Mouse (Mus musculus) erythroblast, embryonic 14.5 days (primary cell): ENCODE measurements around the gene Atp2b2. TPM values are rescaled to one million over a fixed set of nuclear protein-coding genes. Genes with fewer than 3 reads are reported as not detected.

Source experiments
- H3K27me3 ChIP-seq: 2 replicates; pipeline ENCODE4 v1.6.1; 2012; ENCODE audit warnings: inconsistent platforms; ENCODE audit not compliant: control insufficient read depth
- H3K36me3 ChIP-seq: 2 replicates; pipeline ENCODE4 v1.6.1; 2012; ENCODE audit warnings: mild to moderate bottlenecking, inconsistent platforms; ENCODE audit not compliant: control insufficient read depth
- H3K4me1 ChIP-seq: 2 replicates; pipeline ENCODE4 v1.6.1; 2012; ENCODE audit warnings: inconsistent platforms; ENCODE audit not compliant: control insufficient read depth
- H3K4me3 ChIP-seq: replicated peaks from 2 replicates; pipeline ENCODE3; 2012; ENCODE audit warnings: moderate library complexity, mild to moderate bottlenecking, inconsistent platforms
- H3K9me3 ChIP-seq: 2 replicates; pipeline ENCODE4 v1.6.1; 2012; ENCODE audit warnings: low read length, inconsistent platforms, mixed read lengths; ENCODE audit not compliant: control insufficient read depth
- GATA1 ChIP-seq: IDR thresholded peaks from 2 replicates; pipeline ENCODE4 v1.6.1; 2012; ENCODE audit warnings: low read length, inconsistent platforms, mixed read lengths
- TAL1 ChIP-seq: IDR thresholded peaks from 3 replicates; pipeline ENCODE4 v1.6.1; 2012; ENCODE audit warnings: low read length, inconsistent platforms, mixed read lengths
- polyA plus RNA-seq: library from polyadenylated mRNA; stranded (reverse); fragments of >175 nt; gene quantifications from 2 replicates; pipeline ENCODE4 v1.2.3, GENCODE M21; 2012

Atp2b2 gene
- polyA plus RNA-seq = not detected in 2 replicates

DNA sequence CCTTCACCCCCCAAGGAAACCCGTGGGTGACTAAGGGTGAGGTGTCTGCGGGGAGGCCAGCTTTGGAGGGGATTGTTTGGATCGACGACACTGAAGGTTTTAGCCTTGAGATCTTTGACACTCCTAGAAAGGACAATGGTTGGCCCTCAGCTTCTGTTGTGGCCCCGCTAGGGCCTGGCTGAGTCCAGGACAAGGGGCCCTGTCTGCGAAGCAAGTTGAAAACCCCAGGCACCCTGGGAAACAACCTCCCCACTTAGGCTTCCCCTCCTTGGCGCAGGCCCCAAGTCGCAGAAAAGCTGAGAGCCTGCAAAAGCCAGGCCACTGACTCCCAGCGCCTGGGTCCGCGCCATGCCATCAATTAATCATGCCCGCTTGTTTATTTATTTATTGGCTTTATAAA lies at the start of gene Atp2b2:
Gene Atp2b2 (minus strand): TSS at position 282 of the 400 bp plus-strand sequence.
- peaks cover 44% of the 10 kb centered on the region for H3K27me3 ChIP-seq
- no peaks in the 10 kb centered on the region for H3K9me3 ChIP-seq
- no peak for TF ChIP-seq TAL1
- no peak for TF ChIP-seq GATA1
- no peak within 1 kb of the TSS for H3K4me3 ChIP-seq
- no peaks in the 10 kb centered on the region for H3K4me1 ChIP-seq
- no peaks in the 10 kb centered on the region for H3K36me3 ChIP-seq

DNA sequence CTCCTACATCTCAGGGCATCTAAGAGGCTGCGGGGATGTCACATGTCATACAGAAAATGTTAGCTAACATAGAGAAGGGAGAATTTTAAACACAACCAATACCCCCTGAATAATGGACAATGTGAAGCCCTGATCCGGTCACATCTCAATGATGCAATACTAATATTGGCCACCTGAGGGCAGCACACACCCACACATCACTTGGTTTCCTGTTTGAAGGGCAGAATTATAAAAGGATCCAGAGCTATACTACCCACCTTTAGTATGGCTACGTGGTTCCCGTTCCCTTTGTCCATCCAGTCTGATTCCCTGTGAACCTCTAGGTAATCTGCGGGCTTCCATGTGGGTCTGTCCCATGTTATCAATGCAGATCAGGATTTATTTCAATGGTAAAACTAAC lies 47.2 kb upstream of the Atp2b2 start:
- Histone ChIP-seq H3K36me3 (no peaks in the 10 kb centered on the region), H3K27me3 (no peaks in the 10 kb centered on the region), H3K4me1 (no peaks in the 10 kb centered on the region), H3K9me3 (no peaks in the 10 kb centered on the region), H3K4me3 (no peak overlapping the region)
- no peak for TF ChIP-seq TAL1
- no peak for TF ChIP-seq GATA1

DNA sequence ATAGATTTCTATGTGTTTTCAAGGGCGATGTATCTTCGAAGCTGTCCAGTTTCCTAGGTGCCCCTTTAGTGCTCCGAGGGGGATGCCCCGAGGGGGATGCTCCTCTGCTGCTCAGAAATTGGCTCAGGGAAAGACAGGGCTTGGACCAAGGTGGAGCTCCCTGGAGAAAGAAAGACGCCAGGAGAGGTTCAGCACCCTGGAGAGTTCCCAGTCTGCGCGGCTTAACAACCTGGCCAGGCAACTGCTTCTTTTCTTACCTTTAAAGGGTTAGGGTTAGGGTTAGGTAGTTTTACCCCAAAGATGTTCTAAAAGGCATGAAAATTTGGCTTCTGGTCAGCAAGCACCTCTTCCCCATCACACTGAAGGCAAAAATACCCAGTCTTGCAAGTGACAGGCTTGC lies 44.7 kb upstream of the Atp2b2 start:
- Histone ChIP-seq H3K27me3 (no peaks in the 10 kb centered on the region), H3K4me1 (no peaks in the 10 kb centered on the region), H3K9me3 (no peaks in the 10 kb centered on the region), H3K36me3 (no peaks in the 10 kb centered on the region), H3K4me3 (no peak overlapping the region)
- TF ChIP-seq GATA1 (no peak), TAL1 (no peak)

DNA sequence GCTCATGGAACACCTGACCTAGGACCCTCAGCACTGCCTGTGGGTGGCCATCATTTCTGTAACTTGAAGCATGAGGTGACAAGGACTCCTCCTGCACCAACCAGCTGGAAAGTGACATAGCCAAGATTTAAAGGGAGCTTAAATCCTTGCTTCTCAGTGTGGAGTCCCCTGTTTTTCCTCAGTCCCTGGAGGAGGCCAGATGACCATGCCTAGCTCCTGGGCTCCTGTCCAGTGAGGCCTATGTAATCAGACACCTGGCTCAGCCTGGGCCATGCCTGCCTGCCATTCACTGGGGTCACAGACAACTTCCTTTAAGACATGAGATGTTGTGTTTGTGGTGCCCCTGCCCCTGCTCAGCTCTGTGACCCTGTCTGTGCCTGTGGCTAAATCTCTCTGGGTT lies 36.1 kb upstream of the Atp2b2 start:
- H3K27me3 ChIP-seq = no peaks in the 10 kb centered on the region
- H3K36me3 ChIP-seq = no peaks in the 10 kb centered on the region
- no peaks in the 10 kb centered on the region for H3K9me3 ChIP-seq
- no peaks in the 10 kb centered on the region for H3K4me1 ChIP-seq
- TF ChIP-seq GATA1 (no peak), TAL1 (no peak)
- no peak overlapping the region for H3K4me3 ChIP-seq

DNA sequence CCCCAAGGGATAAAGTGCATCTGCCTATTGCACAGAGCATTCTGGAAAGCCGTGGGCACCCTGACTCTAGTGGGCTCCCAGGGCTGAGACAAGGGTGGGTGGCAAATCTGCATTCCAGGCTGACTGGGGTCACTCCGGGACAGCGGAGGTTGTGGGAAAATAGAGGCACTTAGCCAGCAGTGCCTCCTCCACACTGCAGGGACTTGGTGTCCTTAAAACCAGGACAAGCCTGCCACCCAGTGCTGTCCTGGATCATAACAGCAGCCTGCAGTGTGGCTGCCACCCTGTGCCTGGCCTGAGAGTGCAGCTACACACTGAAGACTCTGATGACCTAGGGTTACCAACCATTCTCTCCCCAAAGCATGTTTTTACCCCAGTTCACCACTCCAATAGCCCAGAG lies 34.1 kb upstream of the Atp2b2 start:
- Histone ChIP-seq H3K9me3 (no peaks in the 10 kb centered on the region), H3K27me3 (no peaks in the 10 kb centered on the region), H3K4me1 (no peaks in the 10 kb centered on the region), H3K36me3 (no peaks in the 10 kb centered on the region), H3K4me3 (no peak overlapping the region)
- TF ChIP-seq TAL1 (no peak), GATA1 (no peak)

DNA sequence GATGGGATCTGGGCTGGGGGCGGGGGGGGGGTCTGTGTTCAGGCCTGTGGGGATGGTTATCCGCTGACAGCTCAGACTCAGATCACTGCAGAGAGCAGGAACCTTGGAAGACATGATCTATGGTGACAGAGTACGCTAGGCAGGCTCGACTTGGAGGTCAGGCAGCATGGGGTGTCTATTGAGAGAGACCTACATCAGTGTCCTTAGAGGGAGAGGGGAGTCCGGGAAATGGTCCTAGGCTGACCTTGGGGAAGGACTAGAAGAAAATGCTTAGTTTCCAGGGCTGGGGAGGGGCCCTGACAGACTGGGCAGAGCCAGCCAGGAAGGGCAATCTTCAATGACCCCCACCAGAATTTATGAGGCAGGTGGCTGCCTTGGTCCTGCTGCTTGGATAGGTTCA lies 33.6 kb upstream of the Atp2b2 start:
- no peaks in the 10 kb centered on the region for H3K27me3 ChIP-seq
- no peaks in the 10 kb centered on the region for H3K9me3 ChIP-seq
- TF ChIP-seq TAL1 = no peak
- TF ChIP-seq GATA1 = no peak
- no peaks in the 10 kb centered on the region for H3K36me3 ChIP-seq
- no peaks in the 10 kb centered on the region for H3K4me1 ChIP-seq
- no peak overlapping the region for H3K4me3 ChIP-seq

DNA sequence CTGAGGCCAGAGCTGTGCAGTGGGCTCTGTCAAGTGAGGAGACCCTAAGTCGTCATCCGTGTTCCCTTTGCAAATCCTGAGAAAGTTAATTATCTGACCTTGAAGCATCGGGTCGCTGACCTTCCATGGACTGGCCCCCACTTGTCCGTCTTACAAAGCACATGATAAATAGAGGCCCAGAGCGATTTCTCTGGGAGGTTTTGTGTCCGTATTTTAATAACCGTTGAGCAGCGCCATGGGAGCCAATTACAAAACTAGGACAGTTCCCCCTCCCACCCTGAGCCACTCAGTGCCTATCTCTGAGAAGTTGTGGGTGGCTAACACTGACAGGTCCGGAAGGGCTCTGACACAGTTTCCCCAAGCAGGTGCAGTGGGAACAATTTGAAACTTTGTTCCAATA lies 32.5 kb upstream of the Atp2b2 start:
- Histone ChIP-seq H3K9me3 (no peaks in the 10 kb centered on the region), H3K4me1 (no peaks in the 10 kb centered on the region), H3K27me3 (no peaks in the 10 kb centered on the region), H3K36me3 (no peaks in the 10 kb centered on the region), H3K4me3 (no peak overlapping the region)
- TF ChIP-seq GATA1 (no peak), TAL1 (no peak)

DNA sequence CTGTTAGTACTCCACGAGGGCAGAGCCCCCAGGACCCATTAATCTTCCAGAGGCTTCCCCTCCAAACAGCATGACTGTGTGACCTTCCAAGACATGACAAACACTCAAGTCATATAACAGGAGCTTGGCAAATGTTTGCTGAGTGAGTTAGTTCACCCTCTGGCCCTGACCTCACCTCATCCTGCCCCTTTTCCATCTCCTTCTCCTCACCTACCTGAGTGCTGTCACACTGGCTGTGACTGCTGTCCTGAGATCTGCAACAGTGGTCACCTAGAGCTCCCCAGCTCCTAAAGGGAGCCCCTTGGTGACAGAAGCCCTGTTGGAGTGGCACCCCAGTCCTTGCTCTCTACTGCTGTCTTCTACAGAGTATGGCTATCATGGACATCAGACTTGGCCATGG lies 31.8 kb upstream of the Atp2b2 start:
- H3K4me1 ChIP-seq = no peaks in the 10 kb centered on the region
- H3K27me3 ChIP-seq = no peaks in the 10 kb centered on the region
- H3K9me3 ChIP-seq = no peaks in the 10 kb centered on the region
- H3K36me3 ChIP-seq = no peaks in the 10 kb centered on the region
- H3K4me3 ChIP-seq = no peak overlapping the region
- TF ChIP-seq GATA1 (no peak), TAL1 (no peak)

DNA sequence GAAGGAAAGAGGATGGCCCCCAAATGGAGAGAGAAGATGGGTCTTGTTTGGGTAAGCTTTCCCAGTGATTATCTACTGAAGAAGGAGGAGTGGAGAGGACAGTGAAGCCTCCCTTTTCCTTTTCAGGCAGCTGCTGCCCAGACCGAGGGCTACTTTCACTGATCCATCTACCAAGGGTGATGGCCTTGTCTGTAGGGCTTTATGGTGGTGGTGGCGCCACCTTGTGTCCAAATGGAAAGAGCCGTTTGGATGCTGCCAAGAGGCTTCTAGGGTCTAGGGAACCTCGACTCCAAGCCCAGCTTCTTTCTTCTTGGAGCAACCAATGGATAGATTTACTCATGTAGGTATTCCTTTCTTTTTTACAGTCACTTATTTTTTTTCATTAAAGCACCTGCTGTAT lies 29.2 kb upstream of the Atp2b2 start:
- Histone ChIP-seq H3K27me3 (no peaks in the 10 kb centered on the region), H3K9me3 (no peaks in the 10 kb centered on the region), H3K4me3 (no peak overlapping the region), H3K36me3 (no peaks in the 10 kb centered on the region), H3K4me1 (no peaks in the 10 kb centered on the region)
- no peak for TF ChIP-seq TAL1
- no peak for TF ChIP-seq GATA1

DNA sequence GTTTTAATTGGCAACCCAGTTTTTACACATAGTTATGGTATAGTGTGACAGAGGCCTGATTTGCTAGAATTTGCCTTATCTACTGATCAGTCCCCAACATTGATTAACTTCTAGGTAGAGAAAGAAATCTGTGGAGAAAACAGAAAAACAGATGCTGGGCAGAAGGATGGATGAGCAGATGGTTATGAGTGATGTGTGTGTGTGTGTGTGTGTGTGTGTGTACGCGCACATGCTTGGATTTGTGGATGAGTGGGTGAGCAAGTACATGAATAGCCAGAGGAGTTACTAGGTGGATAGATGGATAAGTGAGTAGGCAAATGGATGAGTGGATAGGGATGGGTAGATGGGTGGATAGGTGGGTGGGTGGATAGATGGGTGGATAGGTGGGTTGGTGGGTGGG lies 20.7 kb upstream of the Atp2b2 start:
- Histone ChIP-seq H3K36me3 (no peaks in the 10 kb centered on the region), H3K4me3 (no peak overlapping the region), H3K9me3 (no peaks in the 10 kb centered on the region), H3K27me3 (no peaks in the 10 kb centered on the region), H3K4me1 (no peaks in the 10 kb centered on the region)
- no peak for TF ChIP-seq TAL1
- TF ChIP-seq GATA1 = no peak
